Mouse (Mus musculus): ENCODE results near the gene Lgr4.

DNA sequence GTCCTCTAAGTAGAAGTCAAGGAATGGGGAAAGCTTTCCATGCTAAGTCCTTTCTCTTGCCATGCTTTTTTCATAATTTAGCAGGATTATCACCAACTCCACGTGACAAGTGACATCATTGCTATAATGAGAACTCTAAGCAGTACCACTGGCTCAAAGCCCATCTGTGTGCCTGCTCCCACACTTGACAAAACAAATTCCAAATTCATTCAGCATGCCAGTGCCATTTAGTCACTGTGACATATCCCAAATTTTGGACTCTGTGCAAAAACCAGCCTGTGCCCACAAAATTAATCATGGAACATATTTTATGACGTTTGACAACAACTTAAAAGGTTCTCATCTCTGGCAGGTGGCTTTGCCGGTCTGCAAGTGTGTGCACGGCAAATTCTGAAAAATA is 33.3 kb upstream of the Lgr4 start:
- TF ChIP-seq CTCF (IDR thresholded peaks at IDR 0.05; ENCODE audit: low read depth) = no peak
- no peak for TF ChIP-seq EP300 (IDR thresholded peaks at IDR 0.05; ENCODE audit: low read depth)
